Mouse (Mus musculus) midbrain, postnatal 0 days (tissue): Measurements from ENCODE around the gene Zfp687. TPM values are rescaled to one million over a fixed set of nuclear protein-coding genes. Genes with fewer than 3 reads are reported as not detected.

Source experiments
- ATAC-seq: fragments of 200-750 bp; cut with Nextera tagmentation; 2 replicates; pipeline ENCODE4 v1.8.0; 2017; ENCODE audit warnings: moderate number of reproducible peaks, mild to moderate bottlenecking, moderate TSS enrichment, moderate library complexity; ENCODE audit not compliant: low FRiP score
- DNase-seq: peaks from one replicate; pipeline ENCODE4 v3.0.0-alpha.2; 2015; ENCODE audit warnings: low spot score
- H3K27ac ChIP-seq: fragments of 300-500 bp; sonication (generic); 2 replicates; pipeline ENCODE4 v1.5.1; 2014; ENCODE audit warnings: low read depth, mild to moderate bottlenecking, low read length, mixed read lengths
- H3K27me3 ChIP-seq: fragments of 300-500 bp; sonication (generic); 2 replicates; pipeline ENCODE4 v1.6.1; 2014; ENCODE audit warnings: low read length, control low read depth, mixed read lengths; ENCODE audit not compliant: insufficient read depth
- H3K36me3 ChIP-seq: fragments of 300-500 bp; sonication (generic); 2 replicates; pipeline ENCODE4 v1.6.1; 2014; ENCODE audit warnings: low read length, control low read depth, mixed read lengths; ENCODE audit not compliant: insufficient read depth
- H3K4me1 ChIP-seq: fragments of 300-500 bp; sonication (generic); 2 replicates; pipeline ENCODE4 v1.6.1; 2014; ENCODE audit warnings: mild to moderate bottlenecking, control low read depth, antibody characterized with exemption, low read length, mixed read lengths; ENCODE audit not compliant: insufficient read depth
- H3K4me2 ChIP-seq: fragments of 300-500 bp; sonication (generic); 2 replicates; pipeline ENCODE4 v1.6.1; 2014; ENCODE audit warnings: low read depth, mild to moderate bottlenecking, low read length, mixed read lengths; ENCODE audit not compliant: poor library complexity, severe bottlenecking
- H3K4me3 ChIP-seq: fragments of 300-500 bp; sonication (generic); 2 replicates; pipeline ENCODE4 v1.5.1; 2014; ENCODE audit warnings: low read depth, mild to moderate bottlenecking, low read length, moderate library complexity
- H3K9ac ChIP-seq: fragments of 300-500 bp; sonication (generic); replicated peaks from 2 replicates; pipeline ENCODE4 v1.6.1; 2014; ENCODE audit warnings: mild to moderate bottlenecking, low read length, moderate library complexity, mixed read lengths; ENCODE audit not compliant: poor library complexity, severe bottlenecking
- H3K9me3 ChIP-seq: fragments of 300-500 bp; sonication (generic); 2 replicates; pipeline ENCODE4 v1.6.1; 2016; ENCODE audit warnings: low read length, control low read depth
- CTCF ChIP-seq: IDR thresholded peaks from 2 replicates; pipeline ENCODE4 v1.5.1; 2016; ENCODE audit warnings: antibody characterized with exemption, mild to moderate bottlenecking
- WGBS: fragments of 180-500 bp; shearing (Covaris S2); extraction: QIAGEN DNeasy Blood & Tissue Kit; methylation state at CpG from one replicate; pipeline ENCODE4 v1.1.7; 2014; 5-methylcytosine and 5-hydroxymethylcytosine counted together
- polyA plus RNA-seq: library from polyadenylated mRNA; unstranded; fragments of >200 nt; fragmentation: Nextera tagmentation; extraction: Ambion mirVana; gene quantifications from 2 replicates; pipeline ENCODE4 v1.2.1, GENCODE M21; 2015
- total RNA-seq: library from RNA; depleted of rRNA; stranded (reverse); fragments of >200 nt; gene quantifications from 2 replicates; pipeline ENCODE4 v1.2.3, GENCODE M21; 2014; rRNA removed

Gene Zfp687
- total RNA-seq (25.7 and 30.0 TPM in 2 replicates), polyA plus RNA-seq (13.3 and 15.6 TPM in 2 replicates)

- under 1% methylated on average over 21 of the region's 37 CpGs for WGBS
- H3K4me2 ChIP-seq = peak within 1 kb of the TSS; percentile 97
- H3K4me3 ChIP-seq = peak within 1 kb of the TSS; percentile 65
- peak; percentile 98 for ATAC-seq
- H3K4me1 ChIP-seq = peaks cover 11% of the 10 kb centered on the region; the same call in 1 of the 2 replicates
- TF ChIP-seq CTCF = no peak
- H3K36me3 ChIP-seq = peaks cover 18% of the 10 kb centered on the region
- peak within 1 kb of the TSS; percentile 98 for H3K27ac ChIP-seq
- peak; percentile 100 for DNase-seq
- H3K9ac ChIP-seq = peak within 1 kb of the TSS; percentile 85
- H3K27me3 ChIP-seq = no peaks in the 10 kb centered on the region
- H3K9me3 ChIP-seq = no peaks in the 10 kb centered on the region
Measured at GRCm38 (mm10) chr3:95015337-95015872, at the start of gene Zfp687. Gene Zfp687, minus strand, starts transcription at chr3:95015448.

- no peak for TF ChIP-seq CTCF
- ATAC-seq (no peak), DNase-seq (no peak)
- Histone ChIP-seq H3K4me3 (no peak overlapping the region), H3K9me3 (no peaks in the 10 kb centered on the region), H3K9ac (no peak overlapping the region), H3K4me1 (no peaks in the 10 kb centered on the region), H3K27ac (no peak overlapping the region), H3K36me3 (peaks cover 72% of the 10 kb centered on the region), H3K4me2 (no peak overlapping the region), H3K27me3 (no peaks in the 10 kb centered on the region)
- 99% methylated on average over 4 of the region's 4 CpGs for WGBS
Measured at GRCm38 (mm10) chr3:95063741-95064140, 48.5 kb upstream of the Zfp687 start.

GRCm38 (mm10) chr3:95058078-95058477 is 42.8 kb upstream of the Zfp687 start:
- Histone ChIP-seq H3K4me2 (no peak overlapping the region), H3K27ac (no peak overlapping the region), H3K4me1 (no peaks in the 10 kb centered on the region), H3K9me3 (no peaks in the 10 kb centered on the region), H3K4me3 (no peak overlapping the region), H3K9ac (no peak overlapping the region), H3K36me3 (peaks cover 42% of the 10 kb centered on the region), H3K27me3 (no peaks in the 10 kb centered on the region)
- TF ChIP-seq CTCF = no peak
- ATAC-seq (no peak), DNase-seq (no peak)
- 78% methylated on average over 8 of the region's 8 CpGs for WGBS

GRCm38 (mm10) chr3:95056275-95056674 is 41.0 kb upstream of the Zfp687 start:
- H3K4me1 ChIP-seq = no peaks in the 10 kb centered on the region

GRCm38 (mm10) chr3:95054481-95055260 is 39.4 kb upstream of the Zfp687 start:
- TF ChIP-seq CTCF = no peak
- Histone ChIP-seq H3K27ac (no peak overlapping the region), H3K9me3 (no peaks in the 10 kb centered on the region), H3K36me3 (peaks cover 22% of the 10 kb centered on the region), H3K4me3 (no peak overlapping the region), H3K9ac (no peak overlapping the region), H3K4me2 (no peak overlapping the region), H3K27me3 (no peaks in the 10 kb centered on the region), H3K4me1 (no peaks in the 10 kb centered on the region)
- peak; percentile 10 for DNase-seq
- WGBS = 46% methylated on average over 10 of the region's 10 CpGs
- ATAC-seq = no peak

More at GRCm38 (mm10) chr3:95056275-95056674, 41.0 kb upstream of the Zfp687 start:
- Histone ChIP-seq H3K9ac (no peak overlapping the region), H3K9me3 (no peaks in the 10 kb centered on the region), H3K27me3 (no peaks in the 10 kb centered on the region), H3K4me3 (no peak overlapping the region), H3K4me2 (no peak overlapping the region), H3K27ac (no peak overlapping the region), H3K36me3 (peaks cover 33% of the 10 kb centered on the region)
- DNase-seq = no peak
- TF ChIP-seq CTCF = no peak
- 93% methylated on average over 7 of the region's 7 CpGs for WGBS
- ATAC-seq = no peak

GRCm38 (mm10) chr3:95053701-95054100 is 38.5 kb upstream of the Zfp687 start:
- H3K27ac ChIP-seq = no peak overlapping the region
- ATAC-seq (no peak), DNase-seq (peak; percentile 70)
- no peak overlapping the region for H3K4me2 ChIP-seq
- no peaks in the 10 kb centered on the region for H3K4me1 ChIP-seq
- 45% methylated on average over 3 of the region's 3 CpGs for WGBS
- no peak overlapping the region for H3K4me3 ChIP-seq
- H3K27me3 ChIP-seq = no peaks in the 10 kb centered on the region
- H3K9ac ChIP-seq = no peak overlapping the region
- peaks cover 12% of the 10 kb centered on the region; the same call in 1 of the 2 replicates for H3K36me3 ChIP-seq
- no peaks in the 10 kb centered on the region for H3K9me3 ChIP-seq
- TF ChIP-seq CTCF = peak; percentile 78
